Mouse (Mus musculus) ES-Bruce4 (cell line): ENCODE data around the gene Mecom.

Experiments
- CTCF ChIP-seq: IDR thresholded peaks from one replicate; pipeline ENCODE4 v1.8.1; 2011; ENCODE audit warnings: low read depth, low read length
- EP300 ChIP-seq: IDR thresholded peaks from 2 replicates; pipeline ENCODE4 v1.6.1; 2011; ENCODE audit warnings: low read depth, low read length; ENCODE audit not compliant: insufficient read depth
- POLR2A ChIP-seq: IDR thresholded peaks from one replicate; pipeline ENCODE4 v1.8.1; 2011; ENCODE audit warnings: low read length; ENCODE audit not compliant: insufficient read depth

GRCm38 (mm10) chr3:30510646-30511045 lies 37.2 kb downstream of the Mecom start:
- no peak for TF ChIP-seq POLR2A
- no peak for TF ChIP-seq CTCF
- TF ChIP-seq EP300: no peak
